Mouse (Mus musculus) mature B cell (primary cell): ENCODE measurements around the gene Coro2a.

ENCODE experiments used
- in situ Hi-C: fragments of 300-500 bp; cut with MboI; formaldehyde crosslinking; loops from 2 replicates; pipeline ENCODE4 v1.14.3; 2019

Coro2a gene

DNA sequence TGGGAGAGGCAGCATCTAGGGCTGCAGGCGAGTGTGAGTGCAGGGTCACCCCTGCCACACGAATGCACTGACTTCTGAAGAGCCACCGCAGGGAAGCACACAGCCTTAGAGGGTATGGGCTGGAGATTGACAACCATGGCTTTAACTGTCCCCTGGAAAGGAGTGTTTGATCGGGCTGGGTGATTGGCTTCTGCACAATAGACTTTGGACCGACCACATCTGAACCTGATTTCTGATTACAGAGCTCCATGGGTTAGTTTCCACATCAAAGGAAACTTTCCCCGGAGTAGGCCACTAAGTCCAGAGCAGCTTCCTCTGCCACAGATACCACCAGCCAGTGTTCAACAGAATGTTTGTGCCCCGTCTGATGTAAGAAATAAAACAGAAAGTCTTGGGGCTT lies 72.3 kb downstream of the Coro2a start:
- in situ Hi-C loops, result loop anchor here (10.0 kb wide), 1 partner anchor 125 kb away; the partner anchor contains the start of gene Tbc1d2

DNA sequence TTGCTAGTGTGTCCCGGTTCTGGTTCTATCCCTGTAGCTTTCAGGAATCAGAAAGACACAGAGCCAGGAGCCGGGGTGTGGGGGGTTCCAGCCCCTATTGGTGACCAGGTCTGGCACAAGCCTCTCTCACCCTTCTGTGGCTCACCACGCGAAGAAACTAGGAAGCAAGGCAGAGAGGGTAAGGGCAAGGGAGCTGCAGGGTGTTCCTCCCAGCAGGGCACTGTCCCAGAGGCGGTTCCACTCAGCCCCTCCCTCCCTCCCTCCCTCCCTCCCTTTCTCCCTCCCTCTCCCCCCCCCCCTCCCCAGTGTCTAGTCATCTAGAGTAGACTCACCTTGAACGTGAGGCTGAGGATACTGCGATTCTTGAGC lies 74.5 kb downstream of the Coro2a start:
- in situ Hi-C loops, result no loop called here

DNA sequence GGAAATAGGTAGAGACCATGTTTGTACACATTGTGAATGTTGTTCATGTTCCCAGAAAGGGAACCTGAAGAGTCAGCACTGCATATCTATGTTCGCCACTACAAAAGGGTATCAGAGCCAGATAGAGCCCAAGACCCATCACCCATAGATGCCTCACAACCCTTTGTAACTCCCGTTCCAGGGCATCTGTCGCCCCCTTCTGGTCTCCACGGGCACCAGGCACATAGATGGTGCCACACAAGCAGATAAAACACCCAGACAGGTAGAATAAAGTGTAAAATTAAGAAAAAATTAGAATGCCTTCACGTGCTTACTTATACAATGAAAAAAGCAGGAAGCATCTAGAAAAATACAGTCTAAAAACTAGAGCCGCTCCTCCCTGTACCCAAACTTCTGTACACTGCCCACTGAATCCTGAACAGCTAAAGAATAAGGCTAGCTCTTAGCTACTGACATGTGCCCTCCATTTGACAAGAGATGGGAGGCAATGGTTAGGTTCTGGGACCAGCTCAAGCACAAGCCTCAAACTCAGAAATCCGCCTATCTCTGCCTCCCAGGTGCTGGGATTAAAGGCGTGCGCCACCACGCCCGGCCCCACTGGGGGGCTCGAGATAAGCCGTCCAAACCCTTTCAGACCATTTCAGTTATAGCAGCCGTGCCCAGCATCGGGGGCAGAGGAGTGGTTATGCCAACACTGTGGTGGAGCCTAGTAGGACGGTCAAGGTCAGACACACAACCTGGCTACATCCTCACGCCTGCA lies 75.0 kb downstream of the Coro2a start:
- in situ Hi-C loops, result no loop called here

DNA sequence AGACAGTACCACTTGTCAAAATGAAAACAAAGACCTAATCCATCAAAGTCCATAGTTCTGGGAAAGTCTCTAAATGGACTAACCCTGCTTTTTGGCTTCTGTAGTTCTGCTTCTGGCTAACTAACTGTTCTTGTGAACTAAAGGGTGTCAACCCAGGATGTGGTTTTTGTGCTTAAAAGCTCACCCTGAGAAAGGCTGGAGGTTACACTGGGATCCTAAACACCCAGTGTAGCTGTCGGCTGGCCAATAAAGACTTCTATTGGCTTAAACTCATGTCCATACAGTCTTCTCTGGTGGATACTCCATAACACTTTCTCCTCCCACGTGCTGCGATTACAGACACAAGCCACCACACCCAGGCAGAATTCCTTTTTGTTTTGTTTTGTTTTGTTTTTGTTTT lies 75.8 kb downstream of the Coro2a start:
- in situ Hi-C loops, result no loop called here

DNA sequence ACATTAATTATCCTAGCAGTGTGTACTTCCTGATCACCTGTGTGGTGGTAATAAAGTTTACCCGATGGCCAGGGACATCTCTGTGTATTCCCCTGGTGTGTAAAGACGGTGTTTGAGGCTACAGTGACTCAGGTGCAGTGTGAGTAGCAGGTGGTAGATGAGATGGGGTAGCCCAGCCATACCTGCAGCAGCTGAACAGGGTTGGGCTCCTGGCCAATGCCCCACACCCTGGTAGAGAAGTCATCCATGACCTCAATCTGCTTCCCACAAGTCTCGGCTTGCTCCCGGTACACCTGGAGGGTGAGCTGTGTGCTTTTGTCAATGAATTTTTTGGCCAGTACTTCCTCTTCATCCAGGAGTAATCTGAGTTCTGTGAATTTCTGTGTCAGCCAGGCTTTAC lies 78.7 kb downstream of the Coro2a start:
- in situ Hi-C loops, result loop anchor here (25.0 kb wide), 1 partner anchor 489 kb away; no protein-coding TSS in a partner anchor

DNA sequence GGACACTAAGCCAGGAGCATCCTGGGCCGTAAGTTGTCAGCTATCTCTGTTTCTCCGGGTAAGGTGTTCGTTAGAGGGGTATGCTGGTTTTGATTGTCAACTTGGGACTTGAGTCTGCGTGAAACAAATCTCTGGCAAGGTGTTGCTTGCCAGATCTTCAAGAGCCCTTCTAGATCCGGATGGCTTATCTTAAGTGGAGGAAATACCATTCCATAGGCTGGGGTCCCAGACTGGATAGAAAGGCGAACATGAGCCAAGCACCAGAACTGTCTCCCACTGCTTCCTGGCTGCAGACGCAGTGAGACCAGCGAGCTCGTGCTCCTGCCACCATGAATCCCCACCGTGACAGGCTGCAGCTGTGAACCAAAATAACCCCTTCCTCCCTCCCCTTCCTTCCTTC lies 80.5 kb downstream of the Coro2a start:
- in situ Hi-C loops, result loop anchor here (25.0 kb wide), 1 partner anchor 491 kb away; no protein-coding TSS in a partner anchor

DNA sequence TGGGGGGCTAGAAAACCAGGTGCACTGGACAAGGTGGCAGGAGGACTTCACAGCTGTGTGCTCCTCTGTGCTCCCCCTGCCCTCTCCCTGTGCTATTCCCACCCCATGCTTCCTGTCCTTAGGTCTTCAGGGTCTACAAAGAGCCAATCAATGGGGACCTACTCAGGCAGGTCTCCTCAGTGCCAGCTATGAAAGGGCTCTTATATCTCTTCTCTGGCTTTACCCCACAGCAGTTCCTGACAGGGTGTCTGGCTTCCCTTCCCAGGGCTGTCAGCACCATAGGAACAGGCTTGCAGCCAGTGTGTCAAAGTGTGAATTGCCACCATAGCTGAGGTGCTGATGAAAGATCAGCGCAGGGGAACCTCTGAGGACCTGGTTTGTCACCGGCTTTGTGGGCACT lies 81.5 kb downstream of the Coro2a start:
- in situ Hi-C loops, result loop anchor here (25.0 kb wide), 1 partner anchor 492 kb away; no protein-coding TSS in a partner anchor

DNA sequence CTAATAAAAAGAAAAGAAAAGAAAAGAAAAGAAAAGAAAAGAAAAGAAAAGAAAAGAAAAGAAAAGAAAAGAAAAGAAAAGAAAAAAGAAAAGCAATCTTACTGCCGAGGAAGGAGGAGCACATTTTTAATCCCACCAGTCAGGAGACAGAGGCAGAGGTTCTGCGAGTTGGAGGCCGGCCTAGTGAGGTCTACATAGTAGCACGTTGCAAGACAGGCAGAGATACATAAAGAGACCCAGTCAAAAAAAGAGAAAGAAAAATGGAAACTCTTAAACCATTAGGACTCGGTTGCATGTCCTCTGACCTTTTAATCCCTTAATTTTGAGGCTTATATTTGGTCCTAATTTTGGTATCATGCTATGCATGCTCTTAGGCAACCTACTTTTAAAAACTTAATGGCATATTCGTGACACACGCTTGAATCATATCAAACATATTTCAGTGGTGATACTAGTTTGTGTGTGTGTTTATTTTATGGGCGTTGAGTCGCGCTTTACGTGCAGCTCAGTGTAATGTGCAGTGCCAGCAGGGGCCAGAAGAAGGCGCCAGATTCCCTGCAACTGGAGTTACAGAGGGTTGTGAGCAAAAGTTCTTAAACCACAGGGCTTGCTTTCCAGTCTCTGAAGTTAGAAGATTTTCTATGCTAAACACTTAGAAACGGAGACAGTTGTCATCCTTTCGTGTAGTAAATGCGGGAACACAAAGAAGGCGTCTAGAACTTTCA lies 94.1 kb downstream of the Coro2a start:
- in situ Hi-C loops, result loop anchor here (25.0 kb wide), 1 partner anchor 504 kb away; no protein-coding TSS in a partner anchor

DNA sequence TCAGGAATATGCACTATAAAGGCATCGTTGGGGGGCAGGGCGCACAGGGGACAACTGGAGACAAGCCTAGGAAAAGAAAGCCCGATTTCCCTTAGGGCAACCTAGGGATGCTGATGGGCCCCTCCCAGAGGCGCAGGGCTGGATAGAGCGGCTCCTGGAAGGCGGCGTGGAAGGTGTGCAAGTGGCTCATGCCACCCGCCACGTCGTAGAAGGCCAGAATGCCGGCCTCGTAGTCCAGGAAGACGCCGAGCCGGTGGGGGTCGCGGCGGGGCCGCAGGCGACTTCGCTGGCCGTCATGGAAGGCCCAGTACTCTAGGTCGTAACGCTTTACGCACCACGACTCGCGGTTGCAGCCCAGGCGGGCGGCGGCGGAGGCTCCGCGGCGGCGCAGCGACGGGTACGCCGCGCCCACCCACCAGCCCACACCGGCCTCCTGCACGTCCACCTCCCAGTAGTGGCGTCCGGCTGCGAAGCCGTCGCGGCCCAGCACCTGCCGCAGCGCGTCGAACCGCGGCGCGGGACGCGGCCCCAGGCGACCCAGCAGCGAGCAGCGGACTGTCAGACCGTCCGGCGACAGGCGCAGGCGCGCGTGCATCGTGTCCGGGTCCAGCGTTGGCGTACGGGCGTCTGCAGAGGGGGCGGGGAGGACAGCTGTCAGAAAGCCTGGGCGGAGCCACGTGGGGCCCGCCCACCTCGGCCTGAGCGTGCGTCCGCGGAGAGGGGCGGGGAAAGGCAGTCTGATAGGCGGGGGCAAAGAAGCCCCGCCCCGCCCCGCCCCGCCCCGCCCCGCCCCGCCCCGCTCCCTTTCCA lies 95.0 kb downstream of the Coro2a start:
- in situ Hi-C loops, result loop anchor here (25.0 kb wide), 1 partner anchor 505 kb away; no protein-coding TSS in a partner anchor

DNA sequence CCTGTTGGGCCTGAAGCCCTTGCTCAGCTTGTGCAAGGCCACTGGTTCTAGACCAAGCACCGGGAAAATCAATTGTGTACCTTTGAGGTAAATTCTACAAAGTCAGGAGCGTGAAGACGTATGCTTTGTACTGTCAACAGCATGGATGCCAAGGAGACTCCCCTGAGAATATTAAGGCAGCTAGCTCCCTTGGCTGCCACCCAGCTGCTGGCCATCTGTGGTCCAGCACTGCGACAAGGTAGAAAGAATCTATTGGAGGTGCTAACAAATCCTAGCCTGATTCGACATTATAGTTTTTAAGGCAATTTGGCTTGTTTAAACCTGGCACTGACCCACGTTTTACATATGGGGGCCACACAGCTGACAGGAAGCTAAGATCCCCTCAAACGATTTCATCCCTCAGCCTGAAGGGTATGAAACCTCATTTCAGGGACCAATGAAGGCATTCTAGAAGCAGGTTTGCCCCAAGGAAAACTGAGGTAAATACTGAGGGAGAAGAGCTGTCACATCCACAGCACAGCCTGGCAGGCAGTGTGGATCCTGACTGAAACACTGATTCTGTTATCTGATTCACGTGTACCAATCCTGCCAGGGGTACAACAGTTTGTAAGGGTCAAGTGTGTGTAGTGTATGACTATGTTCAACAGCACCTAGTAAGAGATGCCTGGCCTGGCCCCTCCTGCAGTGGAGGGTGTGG lies 96.5 kb downstream of the Coro2a start:
- in situ Hi-C loops, result loop anchor here (25.0 kb wide), 1 partner anchor 507 kb away; no protein-coding TSS in a partner anchor

DNA sequence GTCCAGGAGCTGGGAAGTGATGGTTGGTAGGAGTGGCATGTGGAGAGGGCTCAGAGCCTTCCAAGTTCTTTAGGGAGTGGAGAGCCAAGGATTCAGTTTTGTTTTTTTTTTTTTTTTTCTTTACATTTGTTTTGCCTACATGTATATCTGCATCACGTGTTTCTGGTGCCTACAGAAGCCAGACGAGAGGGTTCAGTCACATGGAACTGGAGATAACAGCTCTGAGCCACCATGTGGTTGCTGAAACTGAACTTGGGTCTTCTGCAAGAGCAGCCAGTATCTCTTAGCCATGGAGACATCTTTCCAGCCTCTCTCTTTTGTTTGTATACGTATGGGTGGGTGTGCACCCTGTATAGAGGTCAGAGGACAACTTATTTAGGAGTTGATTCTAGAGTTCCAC lies 98.1 kb downstream of the Coro2a start:
- in situ Hi-C loops, result loop anchor here (25.0 kb wide), 1 partner anchor 508 kb away; no protein-coding TSS in a partner anchor

DNA sequence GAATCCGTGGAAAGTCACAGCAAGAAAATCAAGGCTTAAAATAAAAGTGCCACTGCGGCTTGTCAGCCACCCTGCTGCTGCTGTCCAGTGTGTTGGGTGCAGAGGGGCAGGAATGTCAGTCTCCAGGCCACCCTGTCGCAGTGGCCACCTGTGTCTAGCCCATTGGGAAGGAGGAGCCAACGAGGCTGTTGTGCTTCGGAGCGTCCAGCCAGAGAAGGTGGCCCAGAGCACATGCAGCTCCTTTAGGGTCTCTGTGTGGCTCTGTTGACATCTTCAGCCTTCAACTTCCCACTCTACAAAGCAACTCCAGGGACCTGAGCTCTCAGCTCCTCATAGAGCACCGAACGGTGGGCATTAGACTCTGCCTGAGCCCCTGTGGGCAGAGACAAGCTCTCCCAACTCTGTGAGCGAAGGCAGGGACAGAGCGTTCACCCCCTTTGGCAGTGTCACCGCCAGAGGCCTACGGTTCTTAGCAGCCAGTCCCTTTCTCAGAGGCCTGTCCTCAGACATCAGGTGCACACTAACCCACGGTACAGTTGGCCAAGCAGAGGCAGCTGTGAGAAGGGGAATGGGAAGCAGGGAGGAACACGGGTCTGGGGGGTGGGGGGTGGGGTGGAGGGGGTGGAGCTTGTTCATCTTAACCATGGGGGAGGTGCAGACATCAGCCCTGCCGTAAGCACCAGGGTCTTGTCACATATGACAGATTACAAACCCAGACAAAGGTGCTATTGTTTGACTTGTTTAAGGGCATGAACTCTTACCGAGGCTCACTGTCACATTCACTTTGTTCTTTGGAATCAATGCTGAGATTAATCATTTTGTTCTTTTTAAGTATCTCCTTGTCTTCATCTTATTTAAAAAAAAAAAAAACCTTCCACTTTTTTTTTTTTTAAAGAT lies 99.1 kb downstream of the Coro2a start:
- in situ Hi-C loops, result loop anchor here (25.0 kb wide), 1 partner anchor 509 kb away; no protein-coding TSS in a partner anchor

DNA sequence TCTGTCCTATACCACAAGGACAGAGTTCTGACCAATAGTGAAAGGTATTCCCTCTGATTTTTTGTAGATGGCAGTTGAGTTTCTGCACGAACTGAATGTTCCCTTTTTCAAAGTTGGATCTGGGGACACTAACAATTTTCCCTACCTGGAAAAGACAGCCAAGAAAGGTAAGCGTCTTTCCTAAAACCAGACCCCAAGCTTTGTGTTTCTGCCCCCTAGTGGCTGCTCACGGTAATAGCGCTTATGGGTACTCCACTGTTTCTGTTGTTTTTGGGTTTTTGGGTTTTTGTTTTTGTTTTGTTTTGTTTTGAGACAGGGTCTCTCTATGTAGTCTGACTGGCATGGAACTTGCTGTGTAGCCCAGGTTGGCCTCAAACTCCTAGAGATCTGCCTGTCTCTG lies 103.0 kb downstream of the Coro2a start:
- in situ Hi-C loops, result no loop called here

DNA sequence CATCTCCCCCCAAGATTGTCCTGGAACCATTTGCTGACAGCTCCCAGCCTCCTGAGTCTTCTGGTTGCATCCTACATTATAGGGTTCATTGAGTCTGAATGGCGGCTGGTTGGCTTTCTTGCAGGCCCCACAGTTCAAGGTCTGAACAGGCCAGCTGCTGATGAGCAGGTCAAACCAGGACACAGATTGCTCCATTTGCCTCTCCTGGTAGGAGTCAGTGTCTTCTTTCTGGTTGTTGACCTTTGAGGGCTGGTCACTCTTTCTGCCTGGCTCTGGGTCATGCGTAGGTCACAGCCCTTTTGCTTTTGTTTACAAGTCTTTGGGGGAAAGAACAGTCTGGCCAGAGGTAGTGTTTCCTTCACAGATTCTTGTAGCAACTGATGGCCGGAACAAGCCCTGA lies 103.5 kb downstream of the Coro2a start:
- in situ Hi-C loops, result no loop called here

DNA sequence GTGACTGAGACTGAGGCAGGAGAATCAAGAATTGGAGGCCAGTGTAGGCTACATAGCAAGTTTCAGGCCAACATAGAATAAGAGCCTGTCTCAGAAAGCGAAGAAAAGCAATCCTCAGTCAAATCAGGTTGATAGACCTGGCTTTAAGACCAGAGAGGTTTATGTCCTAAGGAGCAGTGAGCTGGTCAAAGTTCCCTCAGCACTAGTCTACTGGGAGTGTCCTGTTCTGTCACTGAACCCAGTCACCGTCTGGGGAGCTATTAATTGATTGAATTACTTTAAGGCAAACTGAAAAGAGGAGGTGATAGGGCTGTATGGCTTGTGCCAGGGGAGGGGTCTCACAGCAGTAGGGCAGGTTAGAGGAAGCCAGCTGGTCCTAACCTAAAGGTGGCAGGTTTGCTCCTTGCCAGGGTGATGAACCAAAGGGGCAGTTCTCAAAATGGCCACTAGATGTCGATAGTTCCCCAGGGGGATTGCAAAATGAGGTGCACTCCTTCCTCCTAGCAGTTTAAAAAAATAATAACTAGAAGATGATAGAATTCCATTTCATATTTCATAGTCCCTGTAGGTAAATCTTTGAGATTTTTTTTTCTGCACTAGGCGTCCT lies 104.6 kb downstream of the Coro2a start:
- in situ Hi-C loops, result no loop called here

DNA sequence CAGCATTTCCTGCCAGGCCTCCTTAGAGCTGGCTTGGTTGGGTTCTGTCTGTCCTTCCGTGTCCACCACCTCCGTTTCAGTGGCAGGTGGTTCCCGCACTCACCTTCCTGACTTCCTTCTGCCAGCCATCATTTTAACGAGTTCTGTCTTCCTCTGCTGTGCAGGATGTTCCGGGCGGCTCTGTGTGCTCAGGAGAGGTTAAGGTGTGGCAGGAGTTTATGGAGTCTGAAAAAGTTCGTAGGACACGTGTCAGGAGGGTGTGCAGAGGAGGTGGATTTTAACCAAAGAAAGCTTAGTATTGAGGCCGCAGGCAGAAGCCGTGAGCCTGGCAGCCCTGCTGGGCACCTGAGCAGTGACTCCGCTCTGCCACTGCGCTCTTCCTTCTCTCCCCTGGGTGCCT lies 106.5 kb downstream of the Coro2a start:
- in situ Hi-C loops, result no loop called here

DNA sequence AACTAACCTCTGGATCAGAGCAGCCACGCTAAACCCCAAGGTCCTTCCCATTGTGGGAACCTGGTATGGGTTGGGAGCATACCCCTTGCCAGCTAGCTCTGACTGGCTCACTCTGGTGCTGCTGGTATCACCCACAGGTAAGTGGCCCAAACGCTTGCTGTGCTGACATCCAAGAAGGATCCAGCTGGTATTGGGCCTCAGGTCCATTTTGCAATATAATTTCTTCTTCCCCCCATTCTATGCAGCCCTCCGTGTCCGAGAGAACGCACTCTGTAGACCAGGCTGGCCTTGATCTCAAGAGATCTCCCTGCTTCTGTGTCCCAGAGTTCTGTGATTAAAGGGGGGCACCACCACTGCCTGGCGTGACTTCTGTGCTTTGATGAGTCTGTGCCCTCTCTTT lies 108.9 kb downstream of the Coro2a start:
- in situ Hi-C loops, result no loop called here

DNA sequence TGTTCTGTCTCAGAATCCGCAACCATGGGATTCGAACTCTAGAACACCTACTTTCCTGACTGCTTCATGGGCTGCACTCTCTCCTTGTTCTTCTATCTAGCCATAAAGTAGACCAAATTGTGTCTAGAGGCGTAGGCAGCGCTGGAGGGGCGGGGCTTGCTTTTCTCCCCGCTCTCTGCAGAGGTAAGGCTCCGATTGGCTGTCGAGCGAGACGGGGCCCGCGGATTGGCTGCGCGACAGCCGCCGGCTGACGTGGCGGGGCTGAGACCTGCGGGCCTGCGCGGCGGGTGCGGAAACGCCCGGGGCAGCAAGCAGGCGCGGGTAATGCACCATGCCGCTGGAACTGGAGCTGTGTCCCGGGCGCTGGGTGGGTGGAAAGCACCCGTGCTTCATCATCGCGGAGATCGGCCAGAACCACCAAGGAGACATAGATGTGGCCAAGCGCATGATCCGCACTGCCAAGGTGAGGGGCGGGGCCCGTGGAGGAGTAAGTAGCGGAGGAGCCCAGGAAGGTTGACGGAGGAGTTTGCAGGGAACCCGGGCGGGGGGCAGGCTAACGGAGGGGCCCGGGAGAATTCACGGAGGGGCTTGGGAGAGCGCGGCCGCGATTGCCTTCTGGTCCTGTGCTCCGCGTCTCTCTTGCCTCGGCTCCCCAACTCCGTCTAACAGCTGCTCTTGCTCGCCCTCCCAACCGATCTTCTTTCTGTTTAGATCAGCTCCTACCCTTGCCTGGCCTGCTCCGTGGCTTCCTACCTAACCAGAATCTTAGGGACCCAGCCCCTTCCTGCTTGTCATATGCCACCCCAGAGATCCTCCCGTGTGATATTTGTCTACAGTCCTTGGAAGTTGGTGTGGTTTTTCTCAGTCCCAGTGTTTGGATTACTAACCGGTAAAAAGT lies 112.7 kb downstream of the Coro2a start, which contains the start of gene Nans:
Gene Nans, plus strand, starts transcription at position 221 of the 898 bp plus-strand sequence.
- in situ Hi-C loops, result no loop called here

DNA sequence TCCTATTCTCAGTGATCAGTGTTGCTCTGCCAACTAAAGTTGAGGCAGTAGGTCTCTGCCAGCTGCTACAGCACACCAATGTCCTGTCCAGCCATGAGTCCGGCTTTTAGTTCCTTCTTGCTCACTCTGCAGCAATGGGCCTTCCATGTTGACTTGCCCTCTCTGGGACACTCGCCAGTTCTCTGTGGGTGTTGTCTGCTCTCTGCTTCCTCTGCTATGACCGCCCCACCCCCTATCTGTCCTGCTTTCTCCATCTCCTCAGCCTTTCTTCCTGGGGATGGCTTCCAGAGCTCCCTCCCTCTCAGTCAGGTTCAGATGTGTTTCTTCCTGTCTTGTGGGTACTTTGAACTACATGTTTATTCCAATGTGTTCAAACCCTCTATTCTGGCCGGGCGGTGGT lies 114.7 kb downstream of the Coro2a start:
- in situ Hi-C loops, result no loop called here
